Mouse (Mus musculus): ENCODE data around the gene Cdh13.

DNA sequence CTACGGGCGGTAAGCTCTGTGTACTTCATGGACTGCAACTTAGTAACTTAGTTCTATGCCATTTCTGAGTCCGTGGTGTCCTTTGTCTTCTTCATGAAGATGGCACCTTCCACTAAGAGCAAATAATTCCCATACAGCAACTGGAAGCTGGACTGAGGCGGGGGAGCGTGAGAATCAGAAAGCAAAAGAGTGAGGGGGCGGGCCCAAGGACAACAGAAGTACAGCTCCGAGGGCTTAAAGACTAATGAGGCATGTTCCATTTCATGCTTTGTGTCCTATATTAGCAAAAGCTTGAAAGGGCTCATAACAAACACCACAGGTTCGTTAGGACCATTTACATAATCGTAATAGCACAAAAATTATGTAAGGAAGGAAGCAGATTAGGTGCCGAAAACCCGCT lies 618.9 kb downstream of the Cdh13 start:
- TF ChIP-seq CTCF (IDR thresholded peaks at IDR 0.05; ENCODE audit: low read depth) (no peak), EP300 (IDR thresholded peaks at IDR 0.05; ENCODE audit: low read depth) (no peak)

Measured in liver, postnatal 0 days (tissue).